Mouse (Mus musculus) embryo, embryonic 11 days (tissue): Measurements from ENCODE around the gene Cdon.

Source experiments
- DNase-seq: peaks from one replicate; pipeline ENCODE4 v3.0.0-alpha.2; 2015

Gene Cdon

DNA sequence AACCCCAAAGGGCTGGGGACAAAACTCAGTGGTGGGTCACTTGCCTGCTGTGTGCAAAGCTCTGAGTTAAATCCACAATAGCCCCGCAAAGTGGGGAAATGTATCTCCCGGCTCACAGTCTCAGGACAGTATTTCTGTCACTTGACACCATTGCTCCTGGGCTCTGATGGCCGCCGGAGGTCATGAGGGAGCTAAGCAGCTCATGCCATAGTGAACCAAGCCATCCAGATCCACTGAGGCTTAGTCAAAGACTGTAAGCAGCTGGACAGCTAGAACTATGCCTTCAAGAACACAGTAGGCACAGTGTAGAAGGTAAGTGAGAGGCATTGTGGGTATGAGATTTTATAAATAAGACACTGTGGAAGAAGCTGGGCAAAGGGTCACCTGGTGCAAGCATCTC is 74.0 kb downstream of the Cdon start:
- peak; percentile 15 for DNase-seq

- no peak for DNase-seq
These were observed 74.5 kb downstream of the Cdon start for GRCm38 (mm10) chr9:35495471-35495870.

DNA sequence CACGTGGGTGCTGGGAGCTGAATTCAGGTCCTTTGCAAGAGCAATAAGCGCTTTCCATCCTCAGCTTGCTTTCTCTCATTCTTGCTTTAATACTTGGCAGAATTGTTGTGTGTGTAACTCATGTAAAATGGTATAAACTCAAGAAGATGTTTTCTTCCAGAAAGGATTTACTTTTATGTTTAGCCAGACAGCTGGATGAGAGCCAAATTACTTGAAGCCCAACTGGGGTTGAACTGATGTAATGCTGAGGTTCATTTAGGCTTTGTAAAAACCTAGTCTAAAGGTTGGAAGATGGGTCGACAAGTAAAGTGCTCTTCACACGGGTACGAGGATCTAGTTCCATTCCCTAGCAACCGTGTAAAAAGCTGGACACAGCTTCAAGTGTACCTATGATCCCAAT is 79.0 kb downstream of the Cdon start:
- DNase-seq: no peak

DNA sequence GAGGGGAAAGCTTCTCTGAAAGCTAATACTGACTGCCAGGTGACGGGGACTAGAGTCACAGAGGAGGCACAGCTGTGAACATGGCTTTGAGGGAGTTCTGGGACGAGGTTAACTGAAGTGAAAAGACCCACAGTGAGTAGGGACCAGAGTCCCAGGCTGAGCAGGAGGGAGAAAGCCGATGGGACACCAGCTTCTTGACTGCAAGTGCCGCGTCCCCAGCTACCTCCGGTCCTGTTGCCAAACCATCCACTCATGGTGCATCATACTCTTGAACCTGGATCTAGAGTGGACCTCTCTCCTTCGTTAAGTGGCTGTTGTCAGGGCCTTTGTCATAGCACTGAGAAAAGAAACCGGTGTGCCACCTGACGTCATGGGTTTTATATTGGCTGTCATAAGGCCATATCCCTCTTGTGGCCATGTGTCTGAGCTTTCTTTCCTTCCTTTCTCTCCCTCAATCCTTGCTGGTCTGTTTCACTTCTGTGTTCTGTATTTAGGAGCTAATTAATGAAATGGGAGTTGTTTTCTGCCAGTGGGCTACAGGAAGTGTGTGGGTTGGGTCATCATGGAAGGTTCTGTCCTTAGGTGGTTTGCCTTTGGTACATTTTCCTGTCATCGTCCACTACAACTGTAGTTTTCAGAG is 81.6 kb downstream of the Cdon start:
- DNase-seq: no peak

DNA sequence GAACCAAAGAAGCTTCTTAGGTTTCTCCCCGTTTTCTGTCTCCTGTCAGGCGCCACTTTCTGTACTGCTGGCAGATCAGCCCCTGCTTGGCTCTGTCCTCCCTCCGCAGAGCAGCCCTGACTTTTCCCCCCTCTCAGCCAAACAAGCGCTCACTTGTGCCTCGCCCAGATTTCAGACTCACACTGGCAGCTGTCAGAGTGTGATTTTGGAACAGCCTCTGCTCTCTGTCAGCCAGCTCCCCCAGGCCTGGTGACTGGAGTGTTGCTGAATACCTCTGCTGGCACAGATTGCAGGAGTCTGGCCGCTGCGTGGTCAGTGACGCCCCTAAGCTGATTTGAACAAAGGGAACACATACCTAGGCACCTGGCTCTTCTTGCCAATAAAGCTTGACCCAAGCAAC is 87.3 kb downstream of the Cdon start:
- DNase-seq: no peak

DNA sequence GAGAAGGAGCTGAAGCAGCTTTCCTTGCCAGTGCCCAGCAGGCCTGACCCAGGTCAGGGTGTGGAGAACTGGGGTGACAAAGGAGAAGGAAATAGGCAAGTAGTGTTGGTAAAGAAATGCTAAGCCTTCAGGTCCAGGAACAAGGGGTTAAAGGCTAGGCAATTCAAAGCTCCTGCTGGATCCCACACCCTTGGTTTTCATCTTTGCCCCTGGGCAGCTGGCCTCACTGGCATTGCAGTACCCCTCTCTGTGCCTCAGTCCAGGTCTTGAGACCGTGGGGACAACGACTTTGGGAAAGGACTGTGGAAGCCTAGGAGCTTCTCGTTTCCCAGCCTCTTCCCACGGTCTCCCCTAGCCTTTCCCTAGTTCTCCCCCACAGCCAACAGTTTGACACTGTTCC is 93.0 kb downstream of the Cdon start:
- no peak for DNase-seq

GRCm38 (mm10) chr9:35516182-35516581 is 95.3 kb downstream of the Cdon start:
- DNase-seq: no peak

DNA sequence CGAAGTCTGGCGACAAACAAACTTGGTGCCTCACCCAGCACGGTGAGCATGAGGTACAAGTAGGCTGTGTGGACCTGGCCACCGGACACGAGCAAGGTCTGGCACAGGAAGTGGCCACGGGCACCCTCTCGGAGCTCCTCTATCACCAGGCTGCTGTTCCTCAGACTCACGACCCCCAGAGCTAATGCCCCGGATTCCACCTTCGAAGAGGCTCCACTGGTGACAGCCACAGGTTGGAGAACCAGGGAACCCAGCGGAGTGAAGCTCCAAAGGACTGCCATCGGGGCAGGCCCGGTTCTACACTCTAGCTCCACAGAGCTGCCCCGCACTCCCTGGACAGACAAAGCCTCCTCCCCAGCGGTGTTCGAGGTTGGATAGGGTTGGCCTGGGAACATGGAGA is 95.8 kb downstream of the Cdon start:
- DNase-seq: no peak

DNA sequence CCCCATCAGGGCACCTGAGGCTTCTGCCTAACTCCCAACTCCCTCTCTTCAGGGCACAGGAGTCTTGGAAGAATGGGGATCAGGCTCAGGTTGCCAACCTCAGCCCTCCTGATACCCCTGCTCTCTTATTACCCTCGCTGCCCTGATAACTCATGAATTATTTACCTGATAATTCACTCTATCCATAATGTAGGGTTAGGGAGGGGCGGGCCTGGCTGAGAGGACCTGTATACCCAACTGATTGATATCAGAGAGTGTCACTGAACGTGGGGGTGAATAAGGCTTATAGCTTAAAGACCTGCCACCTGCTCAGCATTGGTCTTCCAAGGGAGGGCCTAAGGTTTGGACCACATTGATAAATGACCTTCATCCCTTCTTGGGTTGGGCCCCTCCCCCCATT is 97.2 kb downstream of the Cdon start, which contains the start of gene Gm1113:
Gene Gm1113, minus strand, starts transcription at position 101 of the 400 bp plus-strand sequence.
- no peak for DNase-seq

GRCm38 (mm10) chr9:35520631-35521348 is 99.9 kb downstream of the Cdon start:
- DNase-seq: no peak

DNA sequence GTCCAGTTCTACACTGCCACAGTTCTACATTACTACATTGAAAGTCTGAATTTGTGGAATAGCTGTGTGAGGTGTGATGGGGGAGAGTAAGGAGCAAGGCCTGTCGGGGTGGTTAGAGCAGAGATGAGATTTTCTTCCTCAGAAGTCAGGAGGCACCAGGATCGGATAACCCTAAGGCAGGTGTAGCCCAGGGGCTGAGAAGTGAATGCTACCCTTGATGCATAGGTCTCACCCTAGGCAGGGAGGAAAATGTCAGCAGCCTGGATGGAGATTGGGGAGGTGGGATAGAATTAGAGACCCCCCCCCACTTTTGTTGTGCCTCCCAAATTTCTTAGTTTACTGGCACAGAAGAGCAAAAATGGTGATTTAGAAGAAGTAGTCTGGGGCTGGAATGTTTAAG is 101.3 kb downstream of the Cdon start:
- DNase-seq: no peak

- no peak for DNase-seq
These were observed 102.0 kb downstream of the Cdon start for GRCm38 (mm10) chr9:35522821-35523515.

DNA sequence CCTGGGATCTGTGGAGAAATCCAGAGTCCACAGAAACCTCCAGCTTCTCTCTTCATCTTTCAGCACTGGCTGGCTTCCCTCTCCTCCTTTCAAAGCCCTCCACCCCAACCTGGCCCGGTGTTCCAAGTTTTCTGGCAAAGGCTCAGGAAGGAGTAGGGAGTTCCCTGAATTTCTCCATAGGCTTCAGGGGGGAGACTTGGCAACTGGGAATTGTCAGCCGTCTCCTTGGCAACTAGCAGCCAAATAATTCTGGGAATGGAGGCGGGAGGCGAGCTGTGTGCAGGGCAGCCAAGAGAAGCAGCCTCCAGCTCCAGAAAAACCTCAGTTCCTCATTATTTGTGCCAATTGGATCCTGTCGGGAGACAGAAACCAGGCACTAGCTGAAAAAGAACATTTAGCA is 102.6 kb downstream of the Cdon start:
- peak; percentile 49 for DNase-seq

- DNase-seq: peak; percentile 83
These were observed 103.0 kb downstream of the Cdon start for GRCm38 (mm10) chr9:35523941-35524411.

DNA sequence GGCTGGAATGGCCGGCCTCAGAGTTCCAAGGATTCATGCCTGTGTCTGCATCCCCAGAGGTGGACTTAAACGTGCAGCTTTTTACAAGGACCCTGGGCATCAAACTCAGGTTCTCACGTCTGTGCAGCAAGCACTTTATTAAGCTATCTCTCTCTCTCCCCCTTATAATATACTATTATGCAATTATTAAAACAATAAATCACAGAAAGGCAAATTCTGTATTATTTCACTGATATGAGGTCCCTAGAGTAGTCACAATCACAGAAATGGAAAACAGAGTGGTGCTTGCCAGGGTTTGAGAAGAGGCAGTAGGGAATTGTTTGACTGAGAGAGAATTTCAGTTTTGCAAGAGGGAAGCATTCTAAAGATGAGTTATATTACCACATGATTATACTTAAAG is 108.2 kb downstream of the Cdon start:
- no peak for DNase-seq

GRCm38 (mm10) chr9:35529796-35530195 is 108.9 kb downstream of the Cdon start:
- peak; percentile 86 for DNase-seq

- no peak for DNase-seq
These were observed 112.3 kb downstream of the Cdon start for GRCm38 (mm10) chr9:35533266-35533665.

GRCm38 (mm10) chr9:35535110-35535509 is 114.2 kb downstream of the Cdon start:
- peak; percentile 85 for DNase-seq

GRCm38 (mm10) chr9:35535876-35536275 is 114.9 kb downstream of the Cdon start:
- DNase-seq: no peak

DNA sequence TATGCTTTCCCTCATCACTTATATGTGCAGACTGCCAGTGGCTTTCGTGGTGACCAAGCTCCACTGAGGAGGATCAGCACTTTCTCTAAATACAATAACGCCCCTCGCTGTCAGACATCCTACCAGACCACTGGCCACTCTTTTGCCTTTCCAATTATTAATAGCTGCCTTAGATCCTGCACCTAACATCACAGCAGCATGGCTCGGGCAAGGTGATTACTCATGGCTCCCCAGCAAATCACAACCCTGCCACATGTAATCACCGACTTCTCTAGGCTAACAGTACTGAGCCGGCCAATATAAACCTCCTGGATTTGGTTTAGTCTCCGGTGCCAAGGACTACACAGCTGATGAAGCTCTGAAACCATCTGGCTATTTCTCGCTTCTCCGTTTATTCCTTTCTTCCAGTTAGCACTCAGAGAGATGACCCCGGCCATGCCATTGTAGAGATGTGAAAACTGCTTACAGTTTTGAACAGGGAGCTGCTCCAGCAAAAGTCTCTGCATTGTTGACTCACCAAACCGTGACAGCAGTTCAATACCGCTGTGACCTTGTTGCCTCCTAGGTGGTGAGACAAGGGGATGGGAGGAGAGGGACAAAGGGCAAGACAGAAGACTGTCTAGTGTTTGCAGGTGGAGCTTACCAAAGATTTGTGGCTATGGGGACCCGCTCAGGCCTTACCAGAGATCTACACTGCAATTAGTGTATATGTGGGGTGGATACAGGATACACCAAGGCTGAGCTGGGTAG is 118.2 kb downstream of the Cdon start:
- no peak for DNase-seq

DNA sequence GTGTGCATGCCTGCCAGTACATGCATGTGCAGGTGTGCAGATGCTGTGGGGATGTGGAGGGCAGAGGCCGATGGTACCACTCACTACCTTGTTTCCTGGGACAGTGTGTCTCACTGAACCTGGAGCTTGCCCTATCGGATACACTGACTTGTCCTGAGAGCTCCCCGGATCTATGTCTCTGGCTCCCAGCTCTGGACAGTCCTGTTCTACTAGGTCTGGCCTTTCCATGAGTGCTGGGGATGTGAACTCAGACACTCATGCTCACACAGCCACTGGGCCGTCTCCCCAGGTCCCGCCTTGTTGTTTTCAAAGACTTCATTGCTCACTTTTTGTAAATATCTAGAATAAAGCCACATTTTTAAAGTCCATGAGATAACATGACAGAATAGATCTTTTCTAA is 120.1 kb downstream of the Cdon start:
- no peak for DNase-seq

- DNase-seq: peak; percentile 91
These were observed 120.6 kb downstream of the Cdon start for GRCm38 (mm10) chr9:35541488-35541887.

DNA sequence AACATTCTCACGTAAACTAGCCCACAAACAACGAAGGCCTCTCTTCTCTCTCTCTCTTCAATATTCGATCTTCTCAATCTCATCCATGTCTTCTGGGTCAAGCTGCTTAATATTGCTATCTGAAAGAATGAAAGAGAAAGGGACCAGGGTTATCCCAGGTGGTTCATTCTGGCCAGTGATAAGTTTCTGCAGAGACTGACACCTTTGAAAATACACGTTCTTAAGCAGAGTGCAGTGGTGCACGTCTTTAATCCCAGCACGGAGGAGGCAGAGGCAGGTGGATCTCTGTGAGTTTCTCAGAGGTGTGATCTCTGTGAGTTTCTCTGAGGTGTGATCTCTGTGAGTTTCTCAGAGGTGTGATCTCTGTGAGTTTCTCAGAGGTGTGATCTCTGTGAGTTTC is 121.0 kb downstream of the Cdon start:
- DNase-seq: no peak
